Mouse (Mus musculus): ENCODE data around the gene Ucp2. TPM values are rescaled to one million over a fixed set of nuclear protein-coding genes. Genes with fewer than 3 reads are reported as not detected.

The Ucp2 gene
- polyA plus RNA-seq, 1 experiment: 595 TPM

DNA sequence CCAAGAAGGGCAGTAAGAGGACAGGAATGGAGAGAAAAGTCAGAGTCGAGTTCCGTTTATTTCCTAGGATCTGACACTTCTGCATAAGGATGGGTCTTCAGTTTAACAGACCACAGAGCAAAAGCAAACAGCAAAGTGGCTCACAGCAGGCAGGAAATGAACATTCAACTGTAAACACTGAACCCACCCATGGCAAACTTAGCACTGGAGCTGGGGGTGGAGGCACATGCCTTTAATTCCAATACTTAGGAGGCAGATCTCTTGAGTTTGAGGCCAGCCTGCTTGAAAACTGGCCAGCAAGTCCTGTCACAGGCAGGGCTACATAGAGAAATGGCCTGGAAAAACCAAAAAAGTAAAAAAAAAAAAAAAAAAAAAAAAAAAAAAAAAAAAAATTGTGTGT, 40.4 kb downstream of the Ucp2 start:
- H3K9me3 ChIP-seq (ENCODE audit: control insufficient read depth, low read length): peaks cover 3% of the 10 kb centered on the region; the same call in 1 of the 2 replicates
- TF ChIP-seq GATA1 (IDR thresholded peaks at IDR 0.05; ENCODE audit: low read length) (no peak), TAL1 (IDR thresholded peaks at IDR 0.05; ENCODE audit: low read length) (no peak)
- H3K4me1 ChIP-seq (ENCODE audit: control insufficient read depth): peaks cover 18% of the 10 kb centered on the region
- no peaks in the 10 kb centered on the region; the same call in 1 of the 2 replicates for H3K36me3 ChIP-seq (ENCODE audit: control insufficient read depth)
- no peaks in the 10 kb centered on the region for H3K27me3 ChIP-seq (ENCODE audit: control insufficient read depth)
- no peak overlapping the region for H3K4me3 ChIP-seq (replicated peaks)

GRCm38 (mm10) chr7:100534216-100534615, 41.1 kb downstream of the Ucp2 start:
- no peak for TF ChIP-seq TAL1 (IDR thresholded peaks at IDR 0.05; ENCODE audit: low read length)
- TF ChIP-seq GATA1 (IDR thresholded peaks at IDR 0.05; ENCODE audit: low read length): no peak
- peaks cover 3% of the 10 kb centered on the region; the same call in 1 of the 2 replicates for H3K9me3 ChIP-seq (ENCODE audit: control insufficient read depth, low read length)
- peaks cover 20% of the 10 kb centered on the region for H3K4me1 ChIP-seq (ENCODE audit: control insufficient read depth)
- peaks cover 6% of the 10 kb centered on the region for H3K36me3 ChIP-seq (ENCODE audit: control insufficient read depth)
- no peak overlapping the region for H3K4me3 ChIP-seq (replicated peaks)
- no peaks in the 10 kb centered on the region for H3K27me3 ChIP-seq (ENCODE audit: control insufficient read depth)

- H3K27me3 ChIP-seq (ENCODE audit: control insufficient read depth): no peaks in the 10 kb centered on the region
- peaks cover 20% of the 10 kb centered on the region for H3K4me1 ChIP-seq (ENCODE audit: control insufficient read depth)
- H3K9me3 ChIP-seq (ENCODE audit: control insufficient read depth, low read length): no peaks in the 10 kb centered on the region
- TF ChIP-seq GATA1 (IDR thresholded peaks at IDR 0.05; ENCODE audit: low read length): no peak
- TF ChIP-seq TAL1 (IDR thresholded peaks at IDR 0.05; ENCODE audit: low read length): no peak
- H3K4me3 ChIP-seq (replicated peaks): no peak overlapping the region
- peaks cover 20% of the 10 kb centered on the region for H3K36me3 ChIP-seq (ENCODE audit: control insufficient read depth)
Measured at GRCm38 (mm10) chr7:100535831-100536230, 42.7 kb downstream of the Ucp2 start.

- TF ChIP-seq TAL1 (IDR thresholded peaks at IDR 0.05; ENCODE audit: low read length) (no peak), GATA1 (IDR thresholded peaks at IDR 0.05; ENCODE audit: low read length) (no peak)
- Histone ChIP-seq H3K4me3 (replicated peaks) (peak within 1 kb of the TSS; percentile 78), H3K4me1 (ENCODE audit: control insufficient read depth) (peaks cover 20% of the 10 kb centered on the region), H3K36me3 (ENCODE audit: control insufficient read depth) (peaks cover 20% of the 10 kb centered on the region), H3K9me3 (ENCODE audit: control insufficient read depth, low read length) (no peaks in the 10 kb centered on the region), H3K27me3 (ENCODE audit: control insufficient read depth) (no peaks in the 10 kb centered on the region)
Measured at GRCm38 (mm10) chr7:100536804-100537518, 43.8 kb downstream of the Ucp2 start, which contains the start of gene Coa4. Coa4 (plus strand) TSS chr7:100537071.

GRCm38 (mm10) chr7:100537519-100537902, 44.4 kb downstream of the Ucp2 start:
- H3K27me3 ChIP-seq (ENCODE audit: control insufficient read depth): no peaks in the 10 kb centered on the region; the same call in 1 of the 2 replicates
- H3K36me3 ChIP-seq (ENCODE audit: control insufficient read depth): peaks cover 20% of the 10 kb centered on the region
- peak overlapping the region; percentile 78 for H3K4me3 ChIP-seq (replicated peaks)
- H3K4me1 ChIP-seq (ENCODE audit: control insufficient read depth): peaks cover 20% of the 10 kb centered on the region
- no peaks in the 10 kb centered on the region for H3K9me3 ChIP-seq (ENCODE audit: control insufficient read depth, low read length)
- TF ChIP-seq TAL1 (IDR thresholded peaks at IDR 0.05; ENCODE audit: low read length): no peak
- no peak for TF ChIP-seq GATA1 (IDR thresholded peaks at IDR 0.05; ENCODE audit: low read length)

DNA sequence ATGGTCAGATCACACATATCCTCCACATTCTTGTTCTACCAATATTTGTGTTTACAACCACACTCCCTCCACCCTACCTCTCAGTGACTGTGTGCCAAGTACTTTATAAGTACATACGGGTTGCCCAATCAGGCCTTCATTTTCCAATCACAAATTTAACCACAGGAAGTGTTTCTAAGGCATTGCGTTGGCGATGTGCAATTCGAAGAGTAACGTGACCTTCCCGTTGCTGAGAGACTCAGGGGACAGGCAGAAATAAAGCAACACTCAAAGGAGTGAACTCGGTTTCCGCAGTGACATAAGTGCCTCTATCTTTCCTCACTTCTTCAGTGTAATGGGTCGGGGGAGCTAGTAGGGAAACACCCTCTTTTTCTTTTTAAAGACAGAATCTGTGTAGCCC, 46.4 kb downstream of the Ucp2 start:
- TF ChIP-seq GATA1 (IDR thresholded peaks at IDR 0.05; ENCODE audit: low read length) (no peak), TAL1 (IDR thresholded peaks at IDR 0.05; ENCODE audit: low read length) (no peak)
- peaks cover 20% of the 10 kb centered on the region for H3K4me1 ChIP-seq (ENCODE audit: control insufficient read depth)
- no peak overlapping the region for H3K4me3 ChIP-seq (replicated peaks)
- H3K27me3 ChIP-seq (ENCODE audit: control insufficient read depth): peaks cover 4% of the 10 kb centered on the region
- H3K36me3 ChIP-seq (ENCODE audit: control insufficient read depth): peaks cover 20% of the 10 kb centered on the region
- H3K9me3 ChIP-seq (ENCODE audit: control insufficient read depth, low read length): no peaks in the 10 kb centered on the region

- Histone ChIP-seq H3K36me3 (ENCODE audit: control insufficient read depth) (peaks cover 33% of the 10 kb centered on the region), H3K4me1 (ENCODE audit: control insufficient read depth) (no peaks in the 10 kb centered on the region), H3K4me3 (replicated peaks) (no peak overlapping the region), H3K27me3 (ENCODE audit: control insufficient read depth) (peaks cover 4% of the 10 kb centered on the region), H3K9me3 (ENCODE audit: control insufficient read depth, low read length) (no peaks in the 10 kb centered on the region)
- no peak for TF ChIP-seq TAL1 (IDR thresholded peaks at IDR 0.05; ENCODE audit: low read length)
- no peak for TF ChIP-seq GATA1 (IDR thresholded peaks at IDR 0.05; ENCODE audit: low read length)
Measured at GRCm38 (mm10) chr7:100544437-100544836, 51.3 kb downstream of the Ucp2 start.

DNA sequence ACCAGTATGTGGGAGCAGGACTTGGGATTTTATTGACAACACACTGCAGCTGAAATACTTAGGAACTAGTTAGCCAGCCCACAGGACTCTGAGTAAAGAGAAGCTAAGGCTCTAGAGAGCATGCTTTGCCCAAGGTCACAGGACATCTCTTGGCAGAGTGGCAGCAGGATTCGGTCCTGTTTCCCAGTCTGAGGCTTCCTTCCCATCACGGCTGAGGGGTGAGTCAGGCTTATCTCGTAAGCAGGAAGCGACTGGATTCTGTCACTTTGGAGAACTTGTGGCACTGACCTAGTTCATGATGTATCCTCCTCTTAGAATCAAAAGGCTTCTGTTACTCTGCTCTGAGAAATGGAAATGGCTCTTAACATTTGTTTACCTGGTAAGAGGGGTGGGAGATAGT, 54.5 kb downstream of the Ucp2 start:
- Histone ChIP-seq H3K36me3 (ENCODE audit: control insufficient read depth) (peaks cover 47% of the 10 kb centered on the region), H3K9me3 (ENCODE audit: control insufficient read depth, low read length) (no peaks in the 10 kb centered on the region), H3K4me1 (ENCODE audit: control insufficient read depth) (peaks cover 2% of the 10 kb centered on the region; the same call in 1 of the 2 replicates), H3K4me3 (replicated peaks) (no peak overlapping the region), H3K27me3 (ENCODE audit: control insufficient read depth) (peaks cover 4% of the 10 kb centered on the region; the same call in 1 of the 2 replicates)
- no peak for TF ChIP-seq TAL1 (IDR thresholded peaks at IDR 0.05; ENCODE audit: low read length)
- no peak for TF ChIP-seq GATA1 (IDR thresholded peaks at IDR 0.05; ENCODE audit: low read length)

DNA sequence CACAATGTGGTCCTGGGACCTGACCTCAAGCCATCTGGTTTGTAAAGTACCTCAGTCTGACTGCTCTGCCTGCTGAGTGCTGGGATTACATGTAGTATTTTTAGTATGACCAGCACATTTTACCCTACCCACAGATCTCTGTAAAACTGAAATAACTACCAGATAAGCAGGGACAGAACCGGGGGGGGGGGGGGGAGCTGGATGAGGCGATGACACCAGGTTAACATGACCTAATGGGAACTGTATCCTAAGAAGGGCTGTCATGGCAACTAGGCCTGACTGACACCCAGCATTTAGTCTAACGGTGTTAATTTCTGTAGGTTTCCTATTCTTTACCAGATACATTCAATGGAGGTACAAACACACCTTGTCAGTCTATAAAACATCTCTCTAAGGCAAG, 56.7 kb downstream of the Ucp2 start:
- no peak for TF ChIP-seq TAL1 (IDR thresholded peaks at IDR 0.05; ENCODE audit: low read length)
- no peak for TF ChIP-seq GATA1 (IDR thresholded peaks at IDR 0.05; ENCODE audit: low read length)

More for the DNA sequence above, 56.7 kb downstream of the Ucp2 start:
- H3K4me1 ChIP-seq (ENCODE audit: control insufficient read depth): peaks cover 12% of the 10 kb centered on the region
- no peak overlapping the region for H3K4me3 ChIP-seq (replicated peaks)
- no peaks in the 10 kb centered on the region for H3K27me3 ChIP-seq (ENCODE audit: control insufficient read depth)
- no peaks in the 10 kb centered on the region for H3K9me3 ChIP-seq (ENCODE audit: control insufficient read depth, low read length)
- H3K36me3 ChIP-seq (ENCODE audit: control insufficient read depth): peaks cover 58% of the 10 kb centered on the region

Data from erythroblast, embryonic 14.5 days (primary cell).